Mouse (Mus musculus) intestine, embryonic 14.5 days (tissue): ENCODE results near the gene Ppp1r35. TPM values are rescaled to one million over a fixed set of nuclear protein-coding genes. Genes with fewer than 3 reads are reported as not detected.

Experiments
- ATAC-seq: fragments of 200-750 bp; cut with Nextera tagmentation; replicated peaks from 2 replicates; pipeline ENCODE4 v1.8.0; 2017; ENCODE audit warnings: low read depth, moderate number of reproducible peaks, moderate TSS enrichment, moderate library complexity; ENCODE audit not compliant: low FRiP score, low TSS enrichment
- DNase-seq: peaks from one replicate; pipeline ENCODE4 v3.0.0-alpha.2; 2018; ENCODE audit warnings: low spot score
- H3K27ac ChIP-seq: fragments of 300-500 bp; sonication (generic); 2 replicates; pipeline ENCODE4 v1.5.1; 2014; ENCODE audit warnings: low read depth, mild to moderate bottlenecking, control low read depth
- H3K27me3 ChIP-seq: fragments of 300-500 bp; sonication (generic); replicated peaks from 2 replicates; pipeline ENCODE4 v1.6.1; 2014; ENCODE audit warnings: low read length, control low read depth; ENCODE audit not compliant: control insufficient read depth, insufficient read depth
- H3K36me3 ChIP-seq: fragments of 300-500 bp; sonication (generic); 2 replicates; pipeline ENCODE4 v1.6.1; 2014; ENCODE audit warnings: low read length, control low read depth; ENCODE audit not compliant: control insufficient read depth, insufficient read depth
- H3K4me1 ChIP-seq: fragments of 300-500 bp; sonication (generic); replicated peaks from 2 replicates; pipeline ENCODE4 v1.6.1; 2014; ENCODE audit warnings: low read length, control low read depth, mixed read lengths; ENCODE audit not compliant: control insufficient read depth, insufficient read depth
- H3K4me2 ChIP-seq: fragments of 300-500 bp; sonication (generic); 2 replicates; pipeline ENCODE4 v1.6.1; 2014; ENCODE audit warnings: low read length
- H3K4me3 ChIP-seq: fragments of 300-500 bp; sonication (generic); 2 replicates; pipeline ENCODE4 v1.5.1; 2014; ENCODE audit warnings: low read depth, low read length, control low read depth, mixed read lengths
- H3K9ac ChIP-seq: fragments of 300-500 bp; sonication (generic); 2 replicates; pipeline ENCODE4 v1.6.1; 2014; ENCODE audit warnings: mild to moderate bottlenecking, low read length
- H3K9me3 ChIP-seq: fragments of 300-500 bp; sonication (generic); 2 replicates; pipeline ENCODE4 v1.6.1; 2016; ENCODE audit warnings: low read length, control low read depth; ENCODE audit not compliant: control insufficient read depth
- WGBS: fragments of 180-500 bp; shearing (Covaris S2); extraction: QIAGEN DNeasy Blood & Tissue Kit; methylation state at CpG from one replicate; pipeline ENCODE4 v1.1.7; 2014; 5-methylcytosine and 5-hydroxymethylcytosine counted together
- polyA plus RNA-seq: library from polyadenylated mRNA; unstranded; fragments of >200 nt; fragmentation: Nextera tagmentation; extraction: Ambion mirVana; gene quantifications from 2 replicates; pipeline ENCODE4 v1.2.1, GENCODE M21; 2014

The Ppp1r35 gene
- polyA plus RNA-seq, 1 experiment from 2014 or later: 35.4 TPM

- DNase-seq: no peak
- Histone ChIP-seq H3K27ac (0 out of 2 replicates have a peak overlapping the region, but pooled peaks have one; percentile 33), H3K4me2 (no peak overlapping the region), H3K4me3 (no peak overlapping the region), H3K4me1 (peaks cover 15% of the 10 kb centered on the region), H3K9ac (no peak overlapping the region), H3K9me3 (no peaks in the 10 kb centered on the region), H3K27me3 (no peaks in the 10 kb centered on the region), H3K36me3 (peaks cover 8% of the 10 kb centered on the region)
- 83% methylated on average over 2 of the region's 2 CpGs for WGBS
- no peak for ATAC-seq
Measured at GRCm38 (mm10) chr5:137775587-137776290, 2.9 kb upstream of the Ppp1r35 start.

GRCm38 (mm10) chr5:137776408-137776918, 2.2 kb upstream of the Ppp1r35 start:
- 27% methylated on average over 5 of the region's 5 CpGs for WGBS
- H3K36me3 ChIP-seq: peaks cover 15% of the 10 kb centered on the region
- H3K9me3 ChIP-seq: no peaks in the 10 kb centered on the region
- H3K4me2 ChIP-seq: no peak overlapping the region
- H3K9ac ChIP-seq: no peak overlapping the region
- DNase-seq: peak; percentile 65
- peaks cover 15% of the 10 kb centered on the region for H3K4me1 ChIP-seq
- H3K27ac ChIP-seq: 0 out of 2 replicates have a peak overlapping the region, but pooled peaks have one; percentile 33
- ATAC-seq: 0 out of 2 replicates have a peak, but pooled peaks have one; percentile 39
- no peaks in the 10 kb centered on the region for H3K27me3 ChIP-seq
- no peak overlapping the region for H3K4me3 ChIP-seq

- no peaks in the 10 kb centered on the region for H3K9me3 ChIP-seq
- no peak for ATAC-seq
- 54% methylated on average over 7 of the region's 7 CpGs for WGBS
- no peak overlapping the region for H3K4me3 ChIP-seq
- peaks cover 17% of the 10 kb centered on the region for H3K4me1 ChIP-seq
- H3K9ac ChIP-seq: no peak overlapping the region
- H3K4me2 ChIP-seq: no peak overlapping the region
- peaks cover 24% of the 10 kb centered on the region for H3K36me3 ChIP-seq
- DNase-seq: no peak
- H3K27me3 ChIP-seq: no peaks in the 10 kb centered on the region
- H3K27ac ChIP-seq: no peak overlapping the region
Measured at GRCm38 (mm10) chr5:137777267-137777845, 1.3 kb upstream of the Ppp1r35 start.

- Histone ChIP-seq H3K4me3 (peak overlapping the region; percentile 84), H3K4me2 (peak overlapping the region; percentile 93), H3K4me1 (peaks cover 33% of the 10 kb centered on the region), H3K27ac (peak overlapping the region; percentile 81), H3K9ac (peak overlapping the region; percentile 82), H3K36me3 (peaks cover 39% of the 10 kb centered on the region), H3K9me3 (no peaks in the 10 kb centered on the region), H3K27me3 (no peaks in the 10 kb centered on the region)
- DNase-seq (peak; percentile 80), ATAC-seq (peak; percentile 12; the same call in 1 of the 2 replicates)
- under 1% methylated on average over 83 of the region's 83 CpGs for WGBS
Measured at GRCm38 (mm10) chr5:137779053-137779933, 644 bp downstream of the Ppp1r35 start.

GRCm38 (mm10) chr5:137781661-137782060, 3.0 kb downstream of the Ppp1r35 start:
- H3K4me3 ChIP-seq: no peak overlapping the region
- peaks cover 45% of the 10 kb centered on the region for H3K36me3 ChIP-seq
- no peak overlapping the region for H3K4me2 ChIP-seq
- no peak for ATAC-seq
- no peak for DNase-seq
- no peaks in the 10 kb centered on the region for H3K27me3 ChIP-seq
- no peak overlapping the region for H3K27ac ChIP-seq
- peaks cover 41% of the 10 kb centered on the region for H3K4me1 ChIP-seq
- WGBS: 88% methylated on average over 7 of the region's 7 CpGs
- H3K9me3 ChIP-seq: no peaks in the 10 kb centered on the region
- no peak overlapping the region for H3K9ac ChIP-seq

GRCm38 (mm10) chr5:137782776-137783522, 4.3 kb downstream of the Ppp1r35 start:
- peak overlapping the region; percentile 88 for H3K4me2 ChIP-seq
- peaks cover 45% of the 10 kb centered on the region for H3K36me3 ChIP-seq
- ATAC-seq: no peak
- no peaks in the 10 kb centered on the region for H3K27me3 ChIP-seq
- peak overlapping the region; percentile 71; the same call in 1 of the 2 replicates for H3K4me3 ChIP-seq
- no peaks in the 10 kb centered on the region for H3K9me3 ChIP-seq
- peak overlapping the region; percentile 8; the same call in 1 of the 2 replicates for H3K9ac ChIP-seq
- 83% methylated on average over 13 of the region's 13 CpGs for WGBS
- DNase-seq: no peak
- H3K4me1 ChIP-seq: peaks cover 44% of the 10 kb centered on the region
- no peak overlapping the region for H3K27ac ChIP-seq

GRCm38 (mm10) chr5:137783901-137784540, 5.4 kb downstream of the Ppp1r35 start:
- 64% methylated on average over 9 of the region's 9 CpGs for WGBS
- Histone ChIP-seq H3K27ac (no peak overlapping the region), H3K4me2 (peak overlapping the region; percentile 88), H3K4me3 (peak overlapping the region; percentile 71), H3K36me3 (peaks cover 45% of the 10 kb centered on the region), H3K27me3 (no peaks in the 10 kb centered on the region), H3K9ac (peak overlapping the region; percentile 92; the same call in 1 of the 2 replicates), H3K4me1 (peaks cover 47% of the 10 kb centered on the region), H3K9me3 (no peaks in the 10 kb centered on the region)
- ATAC-seq: no peak
- DNase-seq: no peak
